Mouse (Mus musculus) ovary, postnatal 36 days (tissue): Measurements from ENCODE around the gene Sobp.

Experiments
- DNase-seq: peaks from one replicate; pipeline ENCODE4 v3.0.0; 2022; ENCODE audit warnings: low spot score, mixed read lengths

Sobp gene

GRCm38 (mm10) chr10:43086888-43087287 lies 87.4 kb downstream of the Sobp start:
- DNase-seq: no peak

- no peak for DNase-seq
These were observed 90.3 kb downstream of the Sobp start for GRCm38 (mm10) chr10:43084087-43084366.

GRCm38 (mm10) chr10:43083288-43084086 lies 90.8 kb downstream of the Sobp start:
- no peak for DNase-seq

GRCm38 (mm10) chr10:43081316-43081715 lies 93.0 kb downstream of the Sobp start:
- DNase-seq: no peak

GRCm38 (mm10) chr10:43075535-43076152 lies 98.7 kb downstream of the Sobp start:
- DNase-seq: no peak

GRCm38 (mm10) chr10:43073281-43073680 lies 101.0 kb downstream of the Sobp start:
- DNase-seq: no peak

GRCm38 (mm10) chr10:43070893-43071292 lies 103.4 kb downstream of the Sobp start:
- no peak for DNase-seq

- no peak for DNase-seq
These were observed 109.0 kb downstream of the Sobp start for GRCm38 (mm10) chr10:43065331-43065730.

GRCm38 (mm10) chr10:43061519-43062105 lies 112.7 kb downstream of the Sobp start:
- DNase-seq: no peak

GRCm38 (mm10) chr10:43055405-43055804 lies 118.9 kb downstream of the Sobp start:
- DNase-seq: no peak

- no peak for DNase-seq
These were observed 119.6 kb downstream of the Sobp start for GRCm38 (mm10) chr10:43054776-43055175.

GRCm38 (mm10) chr10:43053861-43054560 lies 120.3 kb downstream of the Sobp start:
- no peak for DNase-seq

GRCm38 (mm10) chr10:43052462-43052861 lies 121.9 kb downstream of the Sobp start:
- DNase-seq: no peak

GRCm38 (mm10) chr10:43047804-43048348 lies 126.5 kb downstream of the Sobp start:
- no peak for DNase-seq

- DNase-seq: no peak
These were observed 130.8 kb downstream of the Sobp start for GRCm38 (mm10) chr10:43043351-43044209.

- no peak for DNase-seq
These were observed 131.6 kb downstream of the Sobp start for GRCm38 (mm10) chr10:43042591-43043327.

GRCm38 (mm10) chr10:43041794-43042193 lies 132.5 kb downstream of the Sobp start:
- no peak for DNase-seq

- no peak for DNase-seq
These were observed 136.9 kb downstream of the Sobp start for GRCm38 (mm10) chr10:43037455-43037793.

- no peak for DNase-seq
These were observed 137.5 kb downstream of the Sobp start for GRCm38 (mm10) chr10:43036646-43037454.

GRCm38 (mm10) chr10:43035579-43035978 lies 138.8 kb downstream of the Sobp start:
- peak; percentile 44 for DNase-seq
